Comparison of ENCODE assay signal across 17 mouse cellular contexts in genomic region chr7:96555294-96555693, GRCm38 (mm10).
DNase-seq lines count a peak whose midpoint lies in the region; ATAC-seq and TF ChIP-seq lines count a peak whose summit lies in the region.
"Had no signal": no experiment of that assay in that cellular context is flagged by ENCODE, and none has a peak within 500 bp of the region (broad histone marks: within the 10 kb centered on the region; RNA-seq: fewer than 3 reads in every experiment).

No protein-coding gene starts in this region.

- no peak overlapping the region for H3K9ac ChIP-seq in lung, embryonic 14.5 days
- no peak overlapping the region for H3K9ac ChIP-seq in forebrain, embryonic 15.5 days (replicated peaks)
- no peak overlapping the region for H3K9ac ChIP-seq in midbrain, embryonic 13.5 days (replicated peaks)
- H3K9ac ChIP-seq: heart, embryonic 12.5 days; stomach, embryonic 15.5 days had no signal

- 0 out of 2 replicates have a peak, but pooled peaks cover 1% of the 10 kb centered on the region for H3K36me3 ChIP-seq in lung, embryonic 14.5 days (ENCODE audit: insufficient read depth)
- peaks cover 36% of the 10 kb centered on the region for H3K36me3 ChIP-seq in embryonic facial prominence, embryonic 10.5 days (replicated peaks)
- peaks cover 4% of the 10 kb centered on the region; the same call in 1 of the 2 replicates for H3K36me3 ChIP-seq in forebrain, embryonic 15.5 days
- peaks cover 10% of the 10 kb centered on the region for H3K36me3 ChIP-seq in midbrain, embryonic 13.5 days
- H3K36me3 ChIP-seq: heart, embryonic 12.5 days; stomach, embryonic 15.5 days had no signal

- DNase-seq in lung, embryonic 14.5 days, result peak; percentile 46
- no peak for DNase-seq in lung, postnatal 10 days
- no peak for DNase-seq in embryonic facial prominence, embryonic 10.5 days (ENCODE audit: low spot score)
- no peak for DNase-seq in frontal cortex, postnatal 14 days (ENCODE audit: low spot score in 2 of 2)
- DNase-seq in layer of hippocampus, adult 11-12 months (ENCODE audit: low spot score), result no peak
- DNase-seq: adrenal gland, postnatal 10 days; kidney, postnatal 25 days; lung, postnatal 14 days; right cerebral cortex, postnatal 4 days had no signal

- 0 out of 2 replicates have a peak, but pooled peaks cover 3% of the 10 kb centered on the region for H3K4me1 ChIP-seq in lung, embryonic 14.5 days (ENCODE audit: insufficient read depth)
- H3K4me1 ChIP-seq in embryonic facial prominence, embryonic 10.5 days, result peaks cover 55% of the 10 kb centered on the region
- H3K4me1 ChIP-seq in forebrain, embryonic 15.5 days, result peaks cover 28% of the 10 kb centered on the region
- peaks cover 20% of the 10 kb centered on the region for H3K4me1 ChIP-seq in midbrain, embryonic 13.5 days (replicated peaks)
- H3K4me1 ChIP-seq: heart, embryonic 12.5 days had no signal

- no peak overlapping the region for H3K4me3 ChIP-seq in lung, embryonic 14.5 days (ENCODE audit: low read depth, low read length)
- H3K4me3 ChIP-seq in embryonic facial prominence, embryonic 10.5 days, result no peak overlapping the region
- H3K4me3 ChIP-seq in forebrain, embryonic 15.5 days, result no peak overlapping the region
- H3K4me3 ChIP-seq in midbrain, embryonic 13.5 days (replicated peaks), result no peak overlapping the region
- H3K4me3 ChIP-seq: erythroblast, embryonic 14.5 days; heart, embryonic 12.5 days; hindbrain, embryonic 10.5 days; stomach, embryonic 15.5 days had no signal

- ATAC-seq in lung, embryonic 14.5 days (ENCODE audit: insufficient read depth), result no peak
- ATAC-seq in forebrain, embryonic 15.5 days (replicated peaks), result peak; percentile 33; the same call in 1 of the 2 replicates
- peak; percentile 46 for ATAC-seq in midbrain, embryonic 13.5 days
- ATAC-seq in CD4-positive, CD25-positive, alpha-beta regulatory T cell, adult 4 months, result no peak

- H3K27ac ChIP-seq in lung, embryonic 14.5 days (ENCODE audit: low read depth), result no peak overlapping the region
- peak overlapping the region; percentile 41; the same call in 1 of the 2 replicates for H3K27ac ChIP-seq in embryonic facial prominence, embryonic 10.5 days (replicated peaks)
- H3K27ac ChIP-seq in forebrain, embryonic 15.5 days (replicated peaks), result peak overlapping the region; percentile 9; the same call in 1 of the 2 replicates
- H3K27ac ChIP-seq in midbrain, embryonic 13.5 days, result 0 out of 2 replicates have a peak overlapping the region, but pooled peaks have one; percentile 5
- H3K27ac ChIP-seq: hindbrain, embryonic 10.5 days; stomach, embryonic 15.5 days had no signal

- H3K4me2 ChIP-seq in lung, embryonic 14.5 days, result no peak overlapping the region
- H3K4me2 ChIP-seq in forebrain, embryonic 15.5 days (replicated peaks), result no peak overlapping the region
- H3K4me2 ChIP-seq in midbrain, embryonic 13.5 days (replicated peaks), result no peak overlapping the region
- H3K4me2 ChIP-seq: heart, embryonic 12.5 days; stomach, embryonic 15.5 days had no signal

- no peak for TF ChIP-seq CTCF in lung, embryonic 14.5 days (IDR thresholded peaks at IDR 0.05; ENCODE audit: low read depth)

- no peaks in the 10 kb centered on the region for H3K27me3 ChIP-seq in lung, embryonic 14.5 days (ENCODE audit: insufficient read depth, low read length)
- 0 out of 2 replicates have a peak, but pooled peaks cover 2% of the 10 kb centered on the region for H3K27me3 ChIP-seq in embryonic facial prominence, embryonic 10.5 days (replicated peaks; ENCODE audit: low read depth, poor library complexity, severe bottlenecking)
- no peaks in the 10 kb centered on the region for H3K27me3 ChIP-seq in forebrain, embryonic 15.5 days
- H3K27me3 ChIP-seq in midbrain, embryonic 13.5 days, result no peaks in the 10 kb centered on the region
- H3K27me3 ChIP-seq: CH12.LX; stomach, embryonic 15.5 days had no signal

- WGBS in lung, embryonic 14.5 days, result 43% methylated on average over 5 of the region's 5 CpGs
- 48% methylated on average over 5 of the region's 5 CpGs for WGBS in embryonic facial prominence, embryonic 10.5 days
- WGBS in forebrain, embryonic 15.5 days, result 13% methylated on average over 5 of the region's 5 CpGs
- 21% methylated on average over 5 of the region's 5 CpGs for WGBS in midbrain, embryonic 13.5 days

- H3K9me3 ChIP-seq in lung, embryonic 14.5 days (ENCODE audit: low read depth, low read length), result no peaks in the 10 kb centered on the region
- H3K9me3 ChIP-seq in embryonic facial prominence, embryonic 10.5 days, result no peaks in the 10 kb centered on the region; the same call in 1 of the 2 replicates
- H3K9me3 ChIP-seq in forebrain, embryonic 15.5 days, result no peaks in the 10 kb centered on the region
- no peaks in the 10 kb centered on the region for H3K9me3 ChIP-seq in midbrain, embryonic 13.5 days
- H3K9me3 ChIP-seq: heart, embryonic 12.5 days; stomach, embryonic 15.5 days had no signal

Comparison
In these comparisons a context has a peak if more than half of its experiments do, and no peak if none do; other contexts are left out.
1. ATAC-seq: peak in forebrain, embryonic 15.5 days (single experiment) and midbrain, embryonic 13.5 days (single experiment); none in lung, embryonic 14.5 days (single experiment) and CD4-positive, CD25-positive, alpha-beta regulatory T cell, adult 4 months (single experiment).